Mouse (Mus musculus) adrenal gland, adult (tissue): ENCODE measurements around the gene Ifitm1.

ENCODE experiments used
- DNase-seq, 2 experiments: peaks; one replicate each; pipeline ENCODE4 v3.0.0; 2022 to 2023; ENCODE audit warnings: low spot score in 1 of 2; ENCODE audit not compliant: inconsistent age in 2 of 2

Gene Ifitm1

DNA sequence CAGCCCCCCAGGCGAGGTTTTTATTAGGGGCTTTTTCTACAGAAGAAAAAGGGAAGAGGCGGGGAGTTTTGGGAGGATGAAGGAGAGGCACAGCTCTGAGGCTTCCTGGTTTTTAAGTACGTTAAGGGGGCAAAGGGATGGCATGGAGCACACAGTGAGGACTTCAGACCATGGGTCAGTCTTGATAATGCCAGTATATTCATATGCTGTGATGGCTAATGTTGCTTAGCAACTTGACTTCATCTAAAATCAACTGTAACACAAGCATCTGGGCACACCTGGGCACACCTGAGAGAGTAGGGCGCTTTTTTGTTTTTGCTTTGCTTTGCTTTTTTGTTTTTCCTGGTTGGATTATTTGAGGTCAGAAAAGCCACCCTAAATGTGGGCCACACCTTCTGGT, at the start of gene Ifitm1:
Ifitm1 (plus strand) TSS at position 301 of the 400 bp plus-strand sequence.
- no peak for DNase-seq

GRCm38 (mm10) chr7:140919911-140920310, 47.1 kb upstream of the Ifitm1 start:
- no peak for DNase-seq

GRCm38 (mm10) chr7:140920418-140921029, 46.5 kb upstream of the Ifitm1 start, which contains the start of gene Nlrp6:
TSS of gene Nlrp6 (plus strand) at chr7:140920902.
- DNase-seq = no peak

DNA sequence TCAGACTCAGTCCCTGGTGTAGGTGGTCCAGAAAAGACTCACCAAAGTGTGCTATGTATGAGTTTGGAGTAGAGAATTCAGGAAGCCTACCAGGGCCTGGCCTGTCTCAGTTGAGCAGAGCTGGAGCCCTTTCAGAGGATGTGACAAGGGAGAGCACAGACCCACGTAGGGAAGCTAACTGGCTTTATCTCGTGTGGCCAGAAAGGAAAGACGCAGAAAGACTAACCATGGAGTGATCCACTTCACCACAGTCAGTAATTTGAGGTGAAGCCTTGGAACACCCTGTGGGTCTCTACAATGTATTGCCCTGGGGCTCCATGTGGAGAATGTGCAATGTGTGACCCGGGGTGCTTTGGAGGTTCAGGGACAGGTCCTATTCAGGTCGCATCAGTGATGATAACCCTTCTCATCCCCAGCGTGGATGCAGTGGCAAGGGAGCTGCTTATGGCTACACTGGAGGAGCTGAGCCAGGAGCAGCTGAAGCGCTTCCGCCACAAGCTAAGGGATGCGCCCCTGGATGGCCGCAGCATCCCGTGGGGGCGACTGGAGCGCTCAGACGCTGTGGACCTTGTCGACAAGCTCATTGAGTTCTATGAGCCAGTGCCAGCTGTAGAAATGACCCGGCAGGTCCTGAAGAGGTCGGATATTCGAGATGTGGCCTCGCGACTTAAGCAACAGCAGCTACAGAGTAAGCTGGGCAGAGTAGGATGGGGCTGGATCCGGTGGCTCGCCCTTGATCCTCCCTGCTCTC, 45.6 kb upstream of the Ifitm1 start:
- no peak for DNase-seq

- peak; percentile 44 to 84 for DNase-seq
Measured at GRCm38 (mm10) chr7:140922398-140923069, 44.5 kb upstream of the Ifitm1 start.

GRCm38 (mm10) chr7:140923070-140923775, 43.8 kb upstream of the Ifitm1 start:
- no peak for DNase-seq

- no peak for DNase-seq
Measured at GRCm38 (mm10) chr7:140927181-140927580, 39.8 kb upstream of the Ifitm1 start.

GRCm38 (mm10) chr7:140938436-140938835, 28.6 kb upstream of the Ifitm1 start:
- peak in 1 of 2 experiments; percentile 39 for DNase-seq

DNA sequence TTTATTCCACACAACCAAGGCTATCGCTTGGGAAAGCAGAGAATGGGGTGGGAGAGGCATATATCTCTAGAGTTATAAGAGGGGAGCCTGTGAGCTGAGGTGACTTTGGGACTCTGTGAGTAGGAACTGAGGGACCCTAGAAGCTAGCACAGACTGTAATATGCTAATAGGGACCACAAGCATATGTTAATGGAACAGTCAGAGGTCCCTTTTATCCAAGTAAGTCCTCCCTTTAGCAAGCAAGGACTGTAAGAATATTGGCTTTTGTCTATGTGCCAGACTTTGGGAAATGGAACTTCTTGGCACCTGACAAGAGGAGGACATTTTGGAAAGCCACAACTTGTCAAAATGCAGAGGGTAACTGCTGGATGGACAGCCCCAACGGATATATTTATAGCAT, 28.1 kb upstream of the Ifitm1 start:
- DNase-seq = no peak

GRCm38 (mm10) chr7:140939669-140940171, 27.3 kb upstream of the Ifitm1 start:
- DNase-seq = peak; percentile 31 to 57

- DNase-seq = peak; percentile 92 to 98
Measured at GRCm38 (mm10) chr7:140941222-140942051, 25.6 kb upstream of the Ifitm1 start, which contains the start of gene Pgghg. TSS of gene Pgghg (plus strand) at chr7:140941391.

- DNase-seq = peak in 1 of 2 experiments; percentile 46
Measured at GRCm38 (mm10) chr7:140942341-140942740, 24.7 kb upstream of the Ifitm1 start.

DNA sequence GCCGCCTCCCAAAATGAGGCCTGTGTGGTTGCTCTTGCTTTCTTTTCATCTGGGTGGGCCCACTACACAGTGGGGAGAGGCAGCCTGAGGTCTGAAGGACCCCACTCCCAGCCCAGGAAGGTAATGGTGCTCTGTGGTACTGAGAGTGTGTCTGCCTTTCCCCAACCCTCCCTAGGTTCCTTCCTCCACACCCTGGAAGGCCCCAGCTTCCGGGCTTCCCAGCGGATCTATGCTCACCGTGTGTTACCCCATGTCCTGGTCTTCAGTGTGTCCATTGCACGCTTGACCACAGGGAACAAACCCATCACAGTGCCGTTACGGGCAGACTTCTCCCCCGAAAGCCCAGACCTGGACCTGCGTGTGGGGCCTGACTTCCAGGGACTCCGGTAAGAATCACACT, 24.2 kb upstream of the Ifitm1 start:
- DNase-seq = peak; percentile 22 to 37

GRCm38 (mm10) chr7:140943356-140943755, 23.7 kb upstream of the Ifitm1 start:
- DNase-seq = peak; percentile 19 to 47

GRCm38 (mm10) chr7:140944236-140944635, 22.8 kb upstream of the Ifitm1 start:
- DNase-seq = peak; percentile 18 to 29

DNA sequence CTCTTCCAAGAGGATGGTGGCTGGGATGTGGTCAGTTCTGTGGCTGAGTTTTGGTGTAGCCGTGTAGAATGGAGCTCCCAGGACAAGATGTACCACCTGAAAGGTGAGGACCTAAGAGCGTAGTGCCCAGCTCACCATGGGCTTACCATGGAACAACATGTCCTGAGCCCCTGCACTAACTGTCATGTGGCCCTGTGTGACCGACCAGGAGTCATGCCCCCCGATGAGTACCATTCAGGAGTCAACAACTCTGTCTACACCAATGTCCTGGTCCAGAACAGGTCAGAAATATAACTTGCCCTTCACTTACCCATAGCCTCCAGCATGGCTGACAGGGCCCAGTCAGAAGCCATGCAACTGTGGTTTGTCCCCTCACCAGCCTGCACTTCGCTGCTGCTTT, 21.8 kb upstream of the Ifitm1 start:
- no peak for DNase-seq

DNA sequence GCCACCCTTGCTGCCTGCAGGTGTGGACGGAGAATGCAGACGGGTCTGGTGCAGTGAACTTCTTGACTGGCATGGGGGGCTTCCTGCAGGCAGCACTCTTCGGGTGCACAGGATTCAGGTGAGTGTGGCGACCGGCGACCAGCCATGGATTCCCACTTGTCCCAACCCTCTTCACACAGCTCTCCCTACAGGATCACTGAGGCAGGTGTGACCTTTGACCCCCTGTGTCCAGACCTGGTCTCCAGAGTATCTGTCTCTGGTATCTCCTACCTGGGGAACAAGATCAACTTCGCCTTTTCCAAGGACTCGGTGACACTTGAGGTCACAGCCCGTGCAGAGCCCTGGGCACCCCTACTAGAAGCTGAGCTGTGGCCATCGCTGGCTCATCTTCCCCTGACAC, 20.7 kb upstream of the Ifitm1 start:
- peak; percentile 35 to 46 for DNase-seq

- peak; percentile 36 to 62 for DNase-seq
Measured at GRCm38 (mm10) chr7:140946980-140947379, 20.0 kb upstream of the Ifitm1 start.

GRCm38 (mm10) chr7:140948161-140948560, 18.9 kb upstream of the Ifitm1 start:
- peak; percentile 87 to 90 for DNase-seq

DNA sequence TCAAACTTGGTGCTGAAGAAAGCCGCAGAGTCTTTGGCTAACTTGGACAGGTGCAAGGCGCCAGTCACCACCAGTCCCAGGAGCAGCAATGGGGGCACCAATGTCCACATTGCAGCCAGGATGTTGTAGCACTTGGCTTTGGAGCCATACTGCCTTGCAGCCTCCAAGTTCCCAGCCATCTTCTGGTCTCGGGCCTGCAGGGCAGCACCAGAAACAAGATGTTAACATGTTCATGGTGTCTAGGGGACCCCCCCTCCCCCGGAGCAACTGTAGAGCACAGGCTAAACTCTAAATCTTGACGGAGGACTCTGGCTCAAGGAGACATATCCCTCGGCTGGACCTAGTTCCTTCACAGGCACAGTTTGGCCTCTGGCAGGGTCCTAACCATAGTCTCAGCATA, 17.8 kb upstream of the Ifitm1 start:
- peak in 1 of 2 experiments; percentile 55 for DNase-seq
